Mouse (Mus musculus) brain, adult 10 weeks (tissue): ENCODE data around the gene Mrpl12. TPM values are rescaled to one million over a fixed set of nuclear protein-coding genes. Genes with fewer than 3 reads are reported as not detected.

ENCODE experiments used
- polyA plus RNA-seq: library from polyadenylated mRNA; stranded (reverse); fragments of 350-450 nt; fragmentation: Illumina TruSeq; extraction: RNeasy Lipid Tissue Mini Kit (QIAGEN cat#74804); gene quantifications from one replicate; pipeline ENCODE4 v1.2.3, GENCODE M21; 2015; ENCODE audit warnings: low read depth, low replicate concordance

Mrpl12 gene
- polyA plus RNA-seq: 132 TPM

DNA sequence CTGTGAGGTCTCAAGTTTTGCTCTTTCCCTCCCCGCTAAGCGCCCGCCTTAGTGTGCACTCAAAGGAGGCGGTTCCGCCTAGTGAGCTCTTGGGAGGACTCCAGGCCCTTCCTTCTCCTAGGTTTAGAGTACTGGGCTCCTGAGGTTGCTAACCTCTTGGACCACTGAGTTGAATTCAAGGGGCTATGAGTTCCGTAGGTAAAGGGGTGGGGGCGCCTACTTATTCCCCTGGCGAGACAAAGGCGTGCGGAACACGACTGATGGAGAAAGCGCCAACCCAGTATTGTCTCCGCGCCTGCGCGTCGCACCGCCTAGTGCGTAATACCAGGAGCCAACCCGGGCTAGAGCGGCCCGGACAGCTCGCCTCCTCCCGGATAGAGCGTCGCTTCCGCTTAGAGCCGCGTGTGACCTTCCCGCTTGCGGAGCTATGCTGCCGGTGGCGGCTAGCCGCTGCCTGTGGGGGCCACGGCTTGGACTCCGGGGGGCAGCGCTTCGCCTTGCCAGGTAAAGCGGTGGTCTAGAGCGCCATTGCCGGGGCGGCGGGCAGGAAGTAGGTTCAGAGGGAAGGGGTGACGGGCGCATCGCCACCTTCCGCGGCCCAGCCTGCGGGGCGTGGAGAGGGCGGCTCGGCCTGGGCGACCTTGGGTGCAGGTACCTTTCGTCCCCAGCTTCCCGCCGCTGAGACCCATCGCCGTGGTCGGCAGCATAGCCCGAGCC, at the start of gene Mrpl12:
Mrpl12 (plus strand) TSS at position 349 of the 717 bp plus-strand sequence.

DNA sequence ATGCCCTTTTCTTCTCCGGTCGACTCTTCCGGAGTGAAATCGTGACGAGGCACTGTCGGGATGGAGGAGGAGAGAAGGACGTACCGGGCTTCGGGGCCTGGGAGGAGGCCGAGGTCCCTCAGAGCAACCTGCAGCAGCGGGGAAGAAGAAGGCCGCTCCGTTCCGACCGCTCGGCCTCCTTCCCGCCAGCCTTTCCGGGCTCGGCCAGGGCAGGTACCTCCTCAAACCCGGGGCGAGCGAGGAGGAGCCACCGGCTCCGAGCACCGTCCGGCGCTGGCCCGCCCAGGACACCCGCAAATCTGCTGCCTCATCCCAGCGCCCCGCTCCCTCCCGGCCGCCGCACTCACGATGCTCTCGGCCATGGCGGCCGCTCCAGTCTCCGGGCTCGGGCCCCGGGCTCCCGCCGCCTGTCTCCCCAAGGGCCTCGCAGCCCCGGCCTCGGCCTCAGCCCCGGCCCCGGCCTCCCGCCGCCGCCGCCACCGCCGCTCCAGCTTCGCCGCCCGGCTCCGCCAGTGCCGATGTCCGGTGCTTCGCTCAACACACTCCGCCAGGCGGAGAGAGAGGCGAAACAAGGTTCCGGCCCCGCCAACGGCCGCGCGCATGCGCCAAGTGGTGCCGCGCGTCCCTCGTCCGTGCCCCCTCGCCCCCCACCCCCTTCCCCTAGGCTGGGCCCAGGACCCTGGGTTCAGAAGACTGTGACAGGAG, 47.1 kb upstream of the Mrpl12 start, which contains the start of gene Nploc4:
Nploc4 (minus strand) TSS at position 557 of the 705 bp plus-strand sequence.

DNA sequence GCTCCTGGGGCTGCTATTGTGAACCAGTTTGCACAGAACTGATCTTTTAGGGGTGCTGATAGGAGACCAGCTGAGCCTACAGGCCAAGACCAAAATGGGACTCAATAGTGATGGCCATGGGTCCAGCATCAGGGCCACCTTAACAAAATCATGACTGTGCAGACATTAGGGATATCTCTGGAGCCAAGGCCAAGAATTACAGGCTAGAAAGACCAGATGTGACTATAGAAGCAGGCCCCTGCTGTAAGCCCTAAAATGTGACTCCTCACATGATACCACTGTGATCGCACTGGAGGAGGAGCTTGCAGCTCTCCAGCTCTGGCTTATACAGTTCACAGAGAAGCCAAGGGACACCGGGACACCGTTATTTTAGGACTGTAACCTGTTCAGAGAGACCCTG, 42.1 kb upstream of the Mrpl12 start, which contains the start of gene Tspan10:
Tspan10 (plus strand) TSS at position 301 of the 400 bp plus-strand sequence.

DNA sequence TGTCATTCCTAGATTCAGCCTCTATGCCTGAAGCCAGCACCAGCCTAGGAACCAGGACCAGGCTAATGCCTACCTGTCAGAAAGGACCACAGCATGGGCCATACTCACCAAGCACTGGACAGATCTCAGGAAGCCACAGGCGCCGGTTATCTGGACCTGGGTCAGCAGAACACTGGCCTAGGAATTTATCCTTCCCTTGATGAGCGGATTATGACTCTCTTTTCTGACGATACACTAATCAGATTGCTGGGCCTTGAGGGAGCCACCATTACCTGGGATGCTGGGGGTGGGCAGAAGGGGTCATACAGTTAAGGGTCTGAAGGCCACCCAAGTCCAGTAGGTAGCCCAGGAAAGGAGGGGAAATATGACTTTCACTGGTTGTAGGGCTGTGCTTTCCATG, 31.1 kb upstream of the Mrpl12 start, which contains the start of gene Pde6g:
Pde6g (minus strand) TSS at position 195 of the 400 bp plus-strand sequence.

DNA sequence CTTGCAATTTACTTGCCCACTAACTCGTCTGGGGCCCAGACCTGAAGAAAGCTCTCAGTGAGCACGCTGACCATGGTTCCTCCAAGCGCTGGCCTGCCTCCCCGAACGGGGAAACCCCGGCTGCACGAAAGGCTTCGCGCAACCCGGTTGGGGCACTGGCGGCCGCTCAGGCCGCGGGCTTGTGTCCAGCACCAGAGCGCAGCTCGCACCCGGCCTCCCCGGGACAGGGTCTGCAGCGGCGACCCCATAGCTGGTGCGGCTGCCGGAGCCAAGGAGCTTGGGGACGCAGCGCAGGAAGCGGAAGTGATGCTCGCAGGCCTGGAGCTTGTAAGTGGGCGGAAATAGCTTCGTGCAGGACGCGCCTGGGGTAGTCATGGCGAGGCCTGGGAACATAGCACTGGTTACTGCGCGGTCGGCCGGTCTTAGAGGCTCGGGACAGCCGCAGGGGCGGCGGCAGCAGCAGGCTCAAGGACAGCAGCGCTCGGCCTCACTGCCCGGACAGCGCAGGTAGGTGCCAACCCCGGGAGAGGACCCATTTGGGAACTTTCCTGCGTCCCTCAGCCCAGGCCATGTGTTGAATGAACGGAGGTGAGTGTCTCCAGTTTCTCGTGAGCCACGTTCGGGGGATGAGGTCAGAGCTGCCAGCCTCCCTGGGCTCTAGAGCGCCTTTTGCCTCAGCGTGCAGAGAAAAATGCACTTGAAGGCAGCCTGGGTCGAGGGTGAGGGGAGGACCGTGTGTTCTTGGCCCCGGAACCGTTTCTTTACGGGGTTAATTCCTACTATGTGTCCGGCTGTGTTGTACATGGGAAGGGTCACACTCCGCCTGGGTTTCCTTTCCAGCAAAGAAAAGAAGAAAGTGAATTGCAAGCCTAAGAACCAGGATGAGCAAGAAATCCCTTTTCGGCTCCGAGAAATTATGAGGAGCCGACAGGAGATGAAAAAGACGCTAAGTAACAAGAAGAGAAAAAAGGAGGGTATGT, 26.4 kb upstream of the Mrpl12 start, which contains the start of the genes Oxld1 and Ccdc137:
Oxld1 (minus strand) TSS at position 297 of the 980 bp plus-strand sequence.
Ccdc137 (plus strand) TSS at position 344 of the 980 bp plus-strand sequence.

DNA sequence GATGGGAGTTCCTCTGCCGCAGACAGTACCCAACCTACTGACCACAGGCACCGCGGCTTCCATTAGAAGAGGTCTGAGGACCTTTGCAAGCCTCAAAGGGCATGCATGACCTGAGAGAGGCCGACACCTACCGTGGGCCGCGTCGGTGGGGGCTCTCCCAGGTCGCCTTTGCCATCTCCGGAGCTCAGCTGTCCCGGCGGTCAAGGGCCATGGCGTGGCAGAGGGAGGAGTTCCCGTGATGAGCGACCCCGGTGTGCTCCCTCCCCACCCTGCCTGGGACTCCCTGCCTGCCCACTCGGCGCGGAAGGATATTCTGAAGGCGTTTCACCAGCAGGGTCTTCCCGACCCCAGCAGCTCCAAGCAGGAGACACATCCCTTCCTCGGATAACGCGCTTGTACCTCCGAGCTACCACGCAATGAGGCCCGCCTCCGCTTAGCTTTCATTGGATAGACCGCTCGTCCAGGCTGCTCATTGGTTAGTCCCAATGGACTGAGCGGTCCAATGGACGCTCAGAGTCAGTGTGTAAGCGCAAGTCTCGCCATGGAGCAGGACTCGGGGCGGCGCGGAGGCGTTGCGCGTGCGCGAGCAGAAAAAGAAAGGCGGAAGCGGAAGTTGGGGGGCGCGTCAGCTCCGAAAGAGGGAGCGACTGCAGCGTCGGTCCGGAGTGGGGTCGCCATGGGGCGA, 17.2 kb upstream of the Mrpl12 start, which contains the start of gene Arl16:
Arl16 (minus strand) TSS at position 557 of the 685 bp plus-strand sequence.

DNA sequence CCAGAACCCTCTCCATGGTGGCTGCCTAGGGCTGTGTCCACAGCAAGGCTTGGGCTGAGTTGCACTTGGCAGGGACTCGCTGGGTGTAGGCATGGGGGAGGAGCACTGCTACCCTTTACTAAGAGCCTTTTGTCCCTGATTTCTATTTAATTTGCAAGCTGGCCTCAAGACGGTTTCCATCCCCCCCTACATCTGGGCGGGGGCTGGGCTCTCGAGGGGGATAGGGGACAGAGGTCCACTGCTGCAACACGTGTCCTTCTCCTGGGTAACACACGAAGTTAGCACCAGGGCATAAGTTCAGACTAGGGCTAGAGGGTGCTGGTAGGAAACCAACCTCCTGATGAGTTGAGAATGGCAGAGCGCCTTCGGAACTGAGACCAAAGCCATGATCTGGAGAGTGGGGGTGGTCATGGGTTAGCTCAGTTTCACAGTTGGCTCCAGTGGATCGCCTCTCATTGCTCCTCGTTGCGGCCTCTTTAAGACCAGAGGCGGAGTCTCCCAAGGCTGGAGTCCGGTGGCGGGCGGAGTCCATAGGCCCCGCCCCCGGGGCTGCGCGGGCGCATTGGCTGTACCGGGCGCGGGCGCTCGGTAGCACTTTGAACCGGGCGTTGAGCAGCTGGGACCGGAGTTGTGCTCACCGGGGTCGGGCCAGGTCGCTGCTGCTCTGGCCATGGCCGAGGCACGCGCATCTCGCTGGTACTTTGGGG, 7.1 kb downstream of the Mrpl12 start, which contains the start of gene Slc25a10:
Slc25a10 (plus strand) TSS at position 524 of the 707 bp plus-strand sequence.

DNA sequence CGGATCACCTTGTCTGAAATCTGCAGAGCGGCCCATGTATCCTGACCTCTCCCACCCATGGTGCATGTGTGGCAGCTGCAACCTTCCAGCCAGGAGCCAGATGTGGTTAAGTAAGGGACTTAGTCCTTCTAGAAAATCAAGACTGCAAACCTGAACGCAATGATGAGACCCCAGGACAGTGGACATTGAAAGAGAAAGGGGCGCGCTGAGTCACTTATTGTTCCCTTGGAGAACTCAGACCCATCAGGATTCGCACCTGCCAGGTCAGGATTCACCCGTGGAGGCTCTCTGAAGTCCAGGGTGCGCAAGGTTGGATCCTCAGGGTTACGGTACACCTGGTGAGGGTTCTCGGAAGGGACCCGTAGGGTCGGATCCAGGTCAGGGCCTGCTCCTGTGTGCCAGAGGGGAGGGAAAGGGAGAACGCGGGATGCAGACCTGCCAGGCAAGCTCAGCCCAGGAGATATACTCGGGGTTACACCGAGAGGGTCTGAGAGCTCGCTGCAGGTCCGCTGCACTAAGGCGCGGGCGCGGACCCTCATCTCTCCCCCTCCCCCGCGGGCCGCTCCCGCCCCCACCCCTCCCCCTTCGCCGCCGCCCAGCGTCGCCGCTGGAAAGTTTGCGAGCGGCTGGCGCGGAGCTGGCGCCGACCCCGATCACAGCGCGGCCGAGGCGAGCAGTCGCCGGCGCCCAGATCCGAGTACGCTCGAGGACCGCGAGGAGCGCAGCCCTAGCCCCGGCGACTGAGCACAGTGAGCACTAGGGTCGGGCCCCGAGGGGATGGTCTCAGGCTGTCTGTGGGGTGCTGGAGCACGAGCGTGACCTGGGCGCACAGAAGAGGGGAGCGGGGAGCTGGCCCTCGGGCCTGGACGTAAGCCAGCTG, 45.9 kb downstream of the Mrpl12 start, which contains the start of gene Gcgr:
Gcgr (plus strand) TSS at position 615 of the 880 bp plus-strand sequence.

Other genes with a start within 250 kb of the Mrpl12 start
- gene Actg1, start 136.1 kb upstream of the Mrpl12 start, polyA plus RNA-seq: 1,148 TPM
- gene Fscn2, start 123.1 kb upstream of the Mrpl12 start, polyA plus RNA-seq: not detected
- gene Faap100, start 105.8 kb upstream of the Mrpl12 start, polyA plus RNA-seq: 8.7 TPM
- 40.8 TPM for gene Nploc4, start 46.9 kb upstream of the Mrpl12 start, polyA plus RNA-seq
- not detected for gene Tspan10, start 42.0 kb upstream of the Mrpl12 start, polyA plus RNA-seq
- not detected for gene Pde6g, start 31.1 kb upstream of the Mrpl12 start, polyA plus RNA-seq
- 16.1 TPM for gene Oxld1, start 26.5 kb upstream of the Mrpl12 start, polyA plus RNA-seq
- 28.0 TPM for gene Ccdc137, start 26.5 kb upstream of the Mrpl12 start, polyA plus RNA-seq
- gene Arl16, start 17.0 kb upstream of the Mrpl12 start, polyA plus RNA-seq: 53.0 TPM
- 16.9 TPM for gene Slc25a10, start 7.2 kb downstream of the Mrpl12 start, polyA plus RNA-seq
- gene Gcgr, start 46.1 kb downstream of the Mrpl12 start, polyA plus RNA-seq: not detected
- gene Mcrip1, start 65.1 kb downstream of the Mrpl12 start, polyA plus RNA-seq: 153 TPM
- not detected for gene Ppp1r27, start 66.5 kb downstream of the Mrpl12 start, polyA plus RNA-seq
- 124 TPM for gene P4hb, start 88.6 kb downstream of the Mrpl12 start, polyA plus RNA-seq
- 289 TPM for gene Arhgdia, start 97.0 kb downstream of the Mrpl12 start, polyA plus RNA-seq
- gene Alyref, start 113.8 kb downstream of the Mrpl12 start, polyA plus RNA-seq: 25.6 TPM
- 98.4 TPM for gene Anapc11, start 113.8 kb downstream of the Mrpl12 start, polyA plus RNA-seq
- not detected for gene Npb, start 123.9 kb downstream of the Mrpl12 start, polyA plus RNA-seq
- gene Pcyt2, start 133.3 kb downstream of the Mrpl12 start, polyA plus RNA-seq: 141 TPM
- gene Sirt7, start 140.6 kb downstream of the Mrpl12 start, polyA plus RNA-seq: 53.0 TPM
- 55.3 TPM for gene Mafg, start 149.0 kb downstream of the Mrpl12 start, polyA plus RNA-seq
- 4.5 TPM for gene Pycr1, start 159.2 kb downstream of the Mrpl12 start, polyA plus RNA-seq
- 7.1 TPM for gene Myadml2, start 163.5 kb downstream of the Mrpl12 start, polyA plus RNA-seq
- 3.2 TPM for gene Notum, start 176.6 kb downstream of the Mrpl12 start, polyA plus RNA-seq
- gene Aspscr1, start 188.4 kb downstream of the Mrpl12 start, polyA plus RNA-seq: 41.6 TPM
- gene Cenpx, start 229.1 kb downstream of the Mrpl12 start, polyA plus RNA-seq: 31.9 TPM
- 51.5 TPM for gene Lrrc45, start 229.3 kb downstream of the Mrpl12 start, polyA plus RNA-seq
- 64.3 TPM for gene Rac3, start 236.9 kb downstream of the Mrpl12 start, polyA plus RNA-seq
- 17.3 TPM for gene Dcxr, start 242.7 kb downstream of the Mrpl12 start, polyA plus RNA-seq
- gene Cbr2, start 247.5 kb downstream of the Mrpl12 start, polyA plus RNA-seq: 1.8 TPM